Mouse (Mus musculus) lung, postnatal 0 days (tissue): ENCODE measurements around the gene Top2a. TPM values are rescaled to one million over a fixed set of nuclear protein-coding genes. Genes with fewer than 3 reads are reported as not detected.

Source experiments
- ATAC-seq: fragments of 200-750 bp; cut with Nextera tagmentation; 2 replicates; pipeline ENCODE4 v1.8.0; 2017; ENCODE audit warnings: moderate library complexity
- DNase-seq: peaks from one replicate; pipeline ENCODE4 v3.0.0-alpha.2; 2016; ENCODE audit warnings: low spot score
- H3K27ac ChIP-seq: fragments of 300-500 bp; sonication (generic); 2 replicates; pipeline ENCODE4 v1.5.1; 2014; ENCODE audit warnings: antibody characterized with exemption, mild to moderate bottlenecking, low read length, mixed read lengths
- H3K27me3 ChIP-seq: fragments of 300-500 bp; sonication (generic); replicated peaks from 2 replicates; pipeline ENCODE4 v1.6.1; 2014; ENCODE audit warnings: low read length, mixed read lengths; ENCODE audit not compliant: insufficient read depth
- H3K36me3 ChIP-seq: fragments of 300-500 bp; sonication (generic); 2 replicates; pipeline ENCODE4 v1.6.1; 2014; ENCODE audit warnings: low read length, mixed read lengths; ENCODE audit not compliant: insufficient read depth
- H3K4me1 ChIP-seq: fragments of 300-500 bp; sonication (generic); 2 replicates; pipeline ENCODE4 v1.6.1; 2014; ENCODE audit warnings: antibody characterized with exemption, low read depth, low read length, mixed read lengths; ENCODE audit not compliant: insufficient read depth
- H3K4me2 ChIP-seq: fragments of 300-500 bp; sonication (generic); replicated peaks from 2 replicates; pipeline ENCODE4 v1.6.1; 2014; ENCODE audit warnings: low read depth, mild to moderate bottlenecking, low read length, moderate library complexity, mixed read lengths
- H3K4me3 ChIP-seq: fragments of 300-500 bp; sonication (generic); 2 replicates; pipeline ENCODE4 v1.5.1; 2014; ENCODE audit warnings: low read depth, low read length
- H3K9ac ChIP-seq: fragments of 300-500 bp; sonication (generic); replicated peaks from 2 replicates; pipeline ENCODE4 v1.6.1; 2014; ENCODE audit warnings: low read depth, mild to moderate bottlenecking
- H3K9me3 ChIP-seq: fragments of 300-500 bp; sonication (generic); 2 replicates; pipeline ENCODE4 v1.6.1; 2016; ENCODE audit warnings: low read length, mixed read lengths
- CTCF ChIP-seq: IDR thresholded peaks from 2 replicates; pipeline ENCODE4 v1.5.1; 2016; ENCODE audit warnings: antibody characterized with exemption, mild to moderate bottlenecking
- EP300 ChIP-seq: IDR thresholded peaks from 2 replicates; pipeline ENCODE4 v1.6.1; 2016; ENCODE audit warnings: antibody characterized with exemption, mild to moderate bottlenecking, control low read depth
- WGBS: fragments of 180-500 bp; shearing (Covaris S2); extraction: QIAGEN DNeasy Blood & Tissue Kit; methylation state at CpG from one replicate; pipeline ENCODE4 v1.1.7; 2014; 5-methylcytosine and 5-hydroxymethylcytosine counted together
- polyA plus RNA-seq: library from polyadenylated mRNA; unstranded; fragments of >200 nt; fragmentation: Nextera tagmentation; extraction: Ambion mirVana; gene quantifications from 2 replicates; pipeline ENCODE4 v1.2.1, GENCODE M21; 2015

Gene Top2a
- polyA plus RNA-seq, 1 experiment from 2014 or later = 11.1 TPM

- TF ChIP-seq EP300 (no peak), CTCF (no peak)
- no peak for DNase-seq
- WGBS = 23% methylated on average over 16 of the region's 16 CpGs
- H3K36me3 ChIP-seq = no peaks in the 10 kb centered on the region
- no peaks in the 10 kb centered on the region for H3K27me3 ChIP-seq
- H3K4me3 ChIP-seq = peak overlapping the region; percentile 61
- peak overlapping the region; percentile 91 for H3K4me2 ChIP-seq
- peak overlapping the region; percentile 88 for H3K27ac ChIP-seq
- H3K9ac ChIP-seq = peak overlapping the region; percentile 58
- no peak for ATAC-seq
- peaks cover 14% of the 10 kb centered on the region; the same call in 1 of the 2 replicates for H3K4me1 ChIP-seq
- no peaks in the 10 kb centered on the region for H3K9me3 ChIP-seq
Observed at GRCm38 (mm10) chr11:99041841-99042780, 18.1 kb upstream of the Top2a start.

- peak within 1 kb of the TSS; percentile 91 for H3K4me2 ChIP-seq
- H3K4me1 ChIP-seq = peaks cover 10% of the 10 kb centered on the region; the same call in 1 of the 2 replicates
- ATAC-seq (peak; percentile 71), DNase-seq (peak; percentile 68)
- peak within 1 kb of the TSS; percentile 58 for H3K9ac ChIP-seq
- 1% methylated on average over 41 of the region's 63 CpGs for WGBS
- H3K27me3 ChIP-seq = no peaks in the 10 kb centered on the region
- TF ChIP-seq EP300 (no peak), CTCF (peak; percentile 46)
- H3K36me3 ChIP-seq = no peaks in the 10 kb centered on the region
- H3K9me3 ChIP-seq = no peaks in the 10 kb centered on the region
- peak within 1 kb of the TSS; percentile 88 for H3K27ac ChIP-seq
- H3K4me3 ChIP-seq = peak within 1 kb of the TSS; percentile 61
Observed at GRCm38 (mm10) chr11:99041051-99041729, 17.2 kb upstream of the Top2a start, which contains the start of gene Igfbp4. TSS of gene Igfbp4 (plus strand) at chr11:99041244.

- Histone ChIP-seq H3K4me3 (peak overlapping the region; percentile 61), H3K4me2 (peak overlapping the region; percentile 91), H3K9me3 (no peaks in the 10 kb centered on the region), H3K9ac (peak overlapping the region; percentile 58), H3K27ac (peak overlapping the region; percentile 88), H3K36me3 (no peaks in the 10 kb centered on the region), H3K4me1 (peaks cover 9% of the 10 kb centered on the region; the same call in 1 of the 2 replicates), H3K27me3 (no peaks in the 10 kb centered on the region)
- 0 out of 2 replicates have a peak, but pooled peaks have one; percentile 10 for TF ChIP-seq EP300
- TF ChIP-seq CTCF = peak; percentile 82
- ATAC-seq (peak; percentile 35), DNase-seq (peak; percentile 73)
- WGBS = 1% methylated on average over 17 of the region's 17 CpGs
Observed at GRCm38 (mm10) chr11:99040346-99040974, 16.5 kb upstream of the Top2a start.

GRCm38 (mm10) chr11:99039782-99040181 lies 15.8 kb upstream of the Top2a start:
- peak; percentile 89 for DNase-seq
- TF ChIP-seq EP300 (no peak), CTCF (peak; percentile 90)
- Histone ChIP-seq H3K4me1 (peaks cover 6% of the 10 kb centered on the region; the same call in 1 of the 2 replicates), H3K4me3 (peak overlapping the region; percentile 61), H3K27ac (peak overlapping the region; percentile 88; the same call in 1 of the 2 replicates), H3K9me3 (no peaks in the 10 kb centered on the region), H3K4me2 (peak overlapping the region; percentile 91), H3K27me3 (no peaks in the 10 kb centered on the region), H3K36me3 (no peaks in the 10 kb centered on the region), H3K9ac (no peak overlapping the region)
- peak; percentile 75 for ATAC-seq
- WGBS = under 1% methylated on average over 15 of the region's 15 CpGs

- Histone ChIP-seq H3K9me3 (no peaks in the 10 kb centered on the region), H3K27me3 (no peaks in the 10 kb centered on the region), H3K36me3 (no peaks in the 10 kb centered on the region), H3K27ac (no peak overlapping the region), H3K4me2 (no peak overlapping the region), H3K9ac (no peak overlapping the region), H3K4me1 (0 out of 2 replicates have a peak, but pooled peaks cover 6% of the 10 kb centered on the region), H3K4me3 (no peak overlapping the region)
- DNase-seq (no peak), ATAC-seq (no peak)
- WGBS = 52% methylated on average over 6 of the region's 6 CpGs
- TF ChIP-seq EP300 (no peak), CTCF (no peak)
Observed at GRCm38 (mm10) chr11:99036254-99036653, 12.3 kb upstream of the Top2a start.
